Mouse (Mus musculus): ENCODE data around the gene Tex47.

The Tex47 gene

DNA sequence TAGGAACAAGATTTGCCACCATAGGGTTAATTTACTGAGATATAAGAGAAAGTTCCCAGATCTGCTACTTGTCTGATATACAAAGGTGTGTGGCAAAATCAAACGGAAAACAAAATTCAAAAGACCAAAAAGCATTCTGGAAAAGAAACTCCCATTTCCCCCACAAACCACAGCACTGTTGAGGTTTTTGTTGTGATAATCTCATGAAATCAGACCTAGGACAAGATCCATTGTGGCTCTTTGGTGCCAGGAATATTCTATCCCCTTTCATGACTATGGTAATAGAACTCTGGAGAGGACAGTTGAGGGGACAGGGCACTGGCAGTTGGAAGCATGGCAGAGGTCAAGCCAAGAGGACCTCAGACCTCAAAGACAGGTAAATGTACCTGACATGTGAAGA is at the start of gene Tex47:
Tex47 (plus strand) TSS at position 301 of the 400 bp plus-strand sequence.
- no peak for DNase-seq (ENCODE audit: low spot score)

DNA sequence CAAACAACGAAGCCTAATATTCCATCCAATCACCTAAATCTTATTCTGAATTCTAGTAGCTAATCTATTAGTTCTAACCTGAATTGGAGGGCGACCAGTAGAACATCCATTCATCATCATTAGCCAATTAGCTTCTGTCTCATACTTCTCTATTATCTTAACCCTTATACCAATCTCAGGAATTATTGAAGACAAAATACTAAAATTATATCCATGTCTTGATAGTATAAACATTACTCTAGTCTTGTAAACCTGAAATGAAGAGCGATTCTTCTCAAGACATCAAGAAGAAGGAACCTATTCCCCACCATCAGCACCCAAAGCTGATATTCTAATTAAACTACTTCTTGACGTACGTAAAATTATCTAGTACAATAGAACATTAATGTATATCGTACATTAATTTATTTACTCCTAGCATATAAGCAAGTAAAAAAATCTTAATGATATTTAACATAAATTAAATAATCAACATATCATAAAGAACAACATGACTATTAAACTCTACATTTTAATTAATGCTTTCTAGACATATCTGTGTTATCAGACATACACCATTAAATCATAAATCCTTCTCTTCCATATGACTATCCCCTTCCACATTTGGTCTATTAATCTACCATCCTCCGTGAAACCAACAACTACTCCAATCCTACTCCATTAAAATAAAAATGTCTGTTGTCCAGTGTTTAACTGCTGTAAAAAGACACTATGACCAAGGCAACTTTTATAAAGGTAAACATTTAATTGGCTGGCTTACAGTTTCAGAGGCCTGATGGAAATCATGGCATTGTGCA is 27.1 kb upstream of the Tex47 start:
- DNase-seq (ENCODE audit: low spot score), result no peak

DNA sequence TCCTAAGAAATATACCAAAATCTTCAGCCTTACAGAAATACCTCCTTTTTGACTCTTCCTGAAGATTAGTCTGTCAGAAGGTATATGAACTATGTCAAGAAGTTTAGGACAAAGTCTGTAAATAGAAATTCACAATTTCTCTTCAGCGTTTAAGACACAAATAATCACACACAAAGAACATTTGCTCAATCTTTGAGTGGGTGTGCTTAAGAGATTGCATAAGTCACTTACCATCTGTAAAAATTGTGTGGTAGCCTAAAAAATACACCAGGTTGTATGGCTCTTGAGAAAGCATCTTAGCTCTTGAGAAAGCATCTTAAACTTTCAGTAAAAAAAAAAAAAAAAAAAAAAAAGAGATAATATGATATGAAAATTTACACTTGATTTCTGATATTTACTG is 19.6 kb upstream of the Tex47 start:
- no peak for DNase-seq (ENCODE audit: low spot score)

DNA sequence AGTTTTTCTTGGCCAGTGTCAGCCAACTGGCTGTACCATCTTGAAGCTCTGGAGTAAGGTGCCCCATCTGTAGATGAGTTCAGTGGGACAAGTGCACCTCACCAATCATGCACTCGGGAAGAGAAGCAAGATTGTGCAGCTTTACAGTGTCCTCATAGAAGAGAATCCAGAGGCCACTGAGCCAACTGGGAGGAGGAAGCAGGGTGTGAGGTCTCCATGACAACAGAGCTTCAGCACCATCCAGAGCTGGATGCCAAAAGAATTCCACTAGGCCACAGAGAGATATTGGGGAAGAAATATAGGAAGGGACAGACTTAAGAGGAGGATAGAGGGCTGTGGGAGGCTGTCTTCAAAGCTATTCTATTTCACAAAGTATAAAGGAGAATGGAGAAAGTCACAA is 950 bp upstream of the Tex47 start:
- no peak for DNase-seq (ENCODE audit: low spot score)

DNA sequence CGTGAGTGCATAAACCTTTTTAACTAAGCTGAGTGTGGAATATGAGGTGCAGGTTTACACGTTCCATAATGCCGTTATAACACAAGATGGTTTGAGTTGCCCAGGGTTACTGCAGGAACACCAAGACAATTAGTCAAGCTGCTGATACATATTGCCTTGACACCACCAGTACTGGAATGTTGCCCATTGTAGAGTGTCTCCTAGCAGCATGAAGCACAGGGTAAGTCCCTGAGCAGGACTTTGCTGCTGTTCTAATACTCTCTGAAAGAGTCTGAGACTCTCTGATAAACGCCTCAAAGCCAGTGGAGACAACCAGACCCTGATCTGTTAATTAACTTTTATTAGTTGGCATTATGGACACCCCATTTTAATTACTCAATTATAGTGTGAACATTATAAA is 21.7 kb downstream of the Tex47 start:
- no peak for DNase-seq (ENCODE audit: low spot score)

DNA sequence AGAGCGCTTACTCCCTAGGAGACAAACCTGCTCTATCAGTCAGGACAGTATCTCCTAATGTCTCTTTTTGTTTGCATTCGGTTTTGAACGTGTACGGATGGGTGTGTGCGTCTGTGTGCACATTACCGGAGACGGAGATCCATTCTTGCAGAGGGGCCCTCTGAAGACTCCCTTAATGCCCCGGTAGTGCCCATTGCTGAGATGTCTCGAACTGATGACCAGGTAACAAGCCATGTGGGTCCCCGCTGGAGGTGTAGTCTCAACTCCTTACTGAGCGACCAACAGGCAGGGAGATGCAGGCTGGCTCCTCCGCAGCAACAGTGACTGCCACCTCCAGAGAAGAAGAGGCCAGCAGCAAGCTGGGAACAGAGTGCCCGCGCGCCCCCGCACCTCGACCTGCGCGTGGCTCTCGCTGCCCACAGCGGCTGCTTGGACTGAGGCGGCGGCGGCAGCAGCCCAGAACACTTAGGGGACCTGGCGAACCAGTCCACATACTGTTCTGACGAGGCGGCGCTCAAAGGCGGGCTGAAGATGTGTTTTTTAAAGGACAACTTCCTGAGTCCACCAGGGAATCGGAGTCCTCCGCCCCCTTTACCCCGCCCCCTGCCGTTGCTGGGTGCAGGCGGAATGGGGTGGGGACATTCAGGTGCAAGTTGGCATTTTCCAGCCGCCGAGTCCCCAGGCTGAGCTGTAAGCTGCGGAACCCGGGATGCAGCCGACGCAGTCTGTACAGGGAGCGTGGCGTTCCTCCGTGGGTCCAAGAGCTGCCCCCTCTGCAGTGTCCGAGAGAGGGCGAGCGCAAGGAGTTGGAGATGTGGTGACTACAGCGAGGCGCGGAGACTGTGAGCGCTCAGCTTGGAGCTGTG is 40.5 kb downstream of the Tex47 start, which contains the start of gene Zfp804b:
Zfp804b (minus strand) TSS at position 612 of the 866 bp plus-strand sequence.
- no peak for DNase-seq (ENCODE audit: low spot score)

DNA sequence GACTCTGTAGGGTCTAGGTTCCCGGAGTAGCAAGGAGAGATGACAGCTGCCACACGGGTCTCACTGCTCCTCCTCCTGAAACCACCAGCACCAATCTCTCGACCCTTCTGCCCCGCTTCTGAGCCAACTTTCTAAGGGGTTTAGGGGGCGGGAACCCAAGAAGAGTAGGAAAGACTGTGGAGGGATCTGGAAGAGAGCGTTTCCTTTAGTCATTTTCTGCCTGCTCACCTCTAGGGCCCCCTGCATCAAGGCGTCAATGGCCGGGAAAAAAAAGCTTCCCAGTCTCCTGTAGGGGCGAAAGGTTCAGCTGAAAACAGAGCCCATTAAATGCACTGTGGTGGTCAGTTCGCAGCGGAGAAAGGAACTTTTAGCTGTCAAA is 41.1 kb downstream of the Tex47 start:
- no peak for DNase-seq (ENCODE audit: low spot score)
